Mouse (Mus musculus) left cerebral cortex, adult 9 months (tissue): ENCODE data around the gene 9430097D07Rik.
A peak's percentile ranks its signal among the peaks of the same experiment; 100 is the strongest.

Experiments used
- DNase-seq, 2 experiments: peaks; one replicate each; pipeline ENCODE4 v3.0.0; 2022; ENCODE audit warnings: low spot score in 2 of 2

The 9430097D07Rik gene

DNA sequence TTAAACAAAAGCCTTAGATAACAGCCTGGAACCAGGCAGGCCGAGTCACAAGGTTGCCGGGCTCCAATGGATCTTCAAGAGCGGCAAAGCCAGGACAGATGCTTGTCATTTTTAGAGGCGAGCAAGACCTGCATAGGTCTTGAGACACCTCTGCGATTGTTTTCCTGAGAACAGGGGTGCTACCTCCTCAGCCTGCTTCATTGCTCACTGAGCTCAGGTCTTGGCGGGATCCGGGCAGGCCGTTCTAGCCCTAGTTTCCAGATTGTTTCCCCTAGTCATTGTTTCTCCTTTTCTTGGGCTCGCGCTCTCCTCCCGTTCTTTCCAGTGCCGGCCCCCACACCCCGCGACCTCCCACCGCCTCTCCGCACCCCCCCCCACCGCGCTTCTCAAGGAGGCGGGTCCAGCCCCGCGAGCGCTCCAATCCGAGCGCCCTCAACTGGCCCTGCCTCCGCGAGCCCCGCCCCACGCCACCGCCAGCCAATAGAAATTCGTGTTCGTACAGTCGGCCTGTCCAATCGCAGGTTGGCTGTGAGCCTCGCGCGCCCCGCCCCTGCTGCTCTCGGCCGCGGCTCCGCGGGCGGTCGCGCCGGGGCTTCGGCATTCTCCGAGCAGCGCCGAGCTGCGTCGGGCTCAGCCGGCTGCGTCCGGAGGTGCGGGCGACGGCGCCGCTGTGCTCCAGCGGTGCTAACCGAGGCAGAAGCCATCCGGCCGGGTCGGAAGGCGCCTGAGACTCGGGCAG is 40.6 kb downstream of the 9430097D07Rik start, which contains the start of gene Fam102a:
Gene Fam102a, plus strand, starts transcription at position 600 of the 739 bp plus-strand sequence.
- DNase-seq: peak; percentile 94 to 98

- DNase-seq: no peak
Observed at GRCm38 (mm10) chr2:32534061-32534732, 41.3 kb downstream of the 9430097D07Rik start.

- no peak for DNase-seq
Observed at GRCm38 (mm10) chr2:32533163-32533562, 42.3 kb downstream of the 9430097D07Rik start.

DNA sequence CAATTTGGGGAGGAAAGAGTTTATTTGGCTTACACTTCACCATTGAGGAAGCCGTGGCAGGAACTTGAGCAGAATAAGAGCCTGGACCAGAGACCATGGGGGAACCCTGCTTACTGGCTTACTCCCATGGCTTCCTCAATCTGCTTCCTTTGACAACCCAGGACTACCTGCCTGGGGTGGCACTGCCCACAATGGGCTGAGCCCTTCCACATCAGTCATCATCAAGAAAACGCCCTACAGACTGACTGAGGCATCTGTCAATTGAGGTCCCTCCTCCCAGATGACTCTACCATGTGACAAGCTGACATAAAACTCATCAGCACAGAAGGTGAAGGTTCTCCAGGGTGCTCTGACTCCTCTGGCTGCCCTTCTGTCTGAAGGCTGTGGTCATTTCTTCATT is 45.0 kb downstream of the 9430097D07Rik start:
- no peak for DNase-seq

DNA sequence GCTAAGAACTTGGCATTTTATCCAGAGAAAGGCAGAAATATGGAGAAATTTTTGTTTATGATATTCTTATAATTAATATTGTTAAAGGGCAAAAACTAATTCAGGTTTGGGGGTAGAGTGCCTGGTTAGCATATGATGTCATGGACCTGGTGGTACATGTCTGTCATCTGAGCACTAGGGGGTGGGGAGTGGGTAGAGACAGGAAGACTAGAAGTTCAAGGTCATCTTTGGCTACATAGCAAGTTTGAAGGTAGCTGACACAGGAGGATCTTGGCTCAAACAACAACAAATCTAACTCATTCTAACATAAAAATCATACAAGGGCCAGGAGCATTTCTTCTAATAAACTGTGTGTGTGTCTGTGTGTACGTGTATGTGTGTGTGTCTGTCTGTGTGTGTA is 47.2 kb downstream of the 9430097D07Rik start:
- no peak for DNase-seq

DNA sequence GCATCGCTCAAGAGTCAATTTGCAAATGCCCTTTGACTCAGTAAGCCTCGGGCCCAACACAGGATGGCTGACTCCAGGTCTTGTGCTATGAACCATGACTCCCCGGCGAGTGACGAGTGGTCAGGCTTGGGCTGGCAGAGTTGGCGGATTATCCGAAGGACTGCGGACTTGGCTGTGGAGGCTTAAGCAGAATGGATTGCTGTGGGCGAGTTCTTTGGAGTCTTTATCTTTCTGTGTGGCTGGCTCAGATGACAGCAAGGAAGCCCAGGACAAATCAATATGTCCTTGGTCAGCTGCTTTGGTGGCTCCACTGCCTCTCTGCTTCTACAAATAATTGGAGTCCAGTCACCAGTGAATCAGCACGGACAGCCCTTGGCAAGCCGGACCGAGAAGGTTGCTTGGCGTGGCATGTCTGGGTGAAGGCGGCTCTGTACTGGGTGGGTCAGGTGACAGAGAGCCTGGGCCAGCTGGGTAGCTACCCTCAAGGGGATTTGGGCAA is 48.0 kb downstream of the 9430097D07Rik start:
- no peak for DNase-seq

DNA sequence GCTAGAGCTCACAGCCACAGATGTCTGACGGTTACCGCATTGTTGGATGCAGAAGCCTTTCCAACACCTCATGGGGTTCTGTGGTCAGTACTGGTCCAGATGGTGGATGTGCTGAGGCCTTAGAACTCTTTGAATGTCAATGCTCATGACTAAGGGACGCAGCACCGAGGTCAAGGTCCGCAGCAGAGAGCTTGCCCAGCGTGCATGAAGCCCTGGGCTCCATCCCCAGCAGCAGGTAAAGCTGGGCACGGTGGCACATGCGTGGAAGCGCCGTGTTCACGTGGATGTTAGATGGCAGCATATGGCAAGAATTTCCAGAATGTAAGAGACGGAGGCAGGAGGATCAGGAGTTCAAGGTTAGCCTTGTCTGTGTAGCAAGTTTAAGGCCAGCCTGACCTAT is 49.7 kb downstream of the 9430097D07Rik start:
- DNase-seq: no peak

DNA sequence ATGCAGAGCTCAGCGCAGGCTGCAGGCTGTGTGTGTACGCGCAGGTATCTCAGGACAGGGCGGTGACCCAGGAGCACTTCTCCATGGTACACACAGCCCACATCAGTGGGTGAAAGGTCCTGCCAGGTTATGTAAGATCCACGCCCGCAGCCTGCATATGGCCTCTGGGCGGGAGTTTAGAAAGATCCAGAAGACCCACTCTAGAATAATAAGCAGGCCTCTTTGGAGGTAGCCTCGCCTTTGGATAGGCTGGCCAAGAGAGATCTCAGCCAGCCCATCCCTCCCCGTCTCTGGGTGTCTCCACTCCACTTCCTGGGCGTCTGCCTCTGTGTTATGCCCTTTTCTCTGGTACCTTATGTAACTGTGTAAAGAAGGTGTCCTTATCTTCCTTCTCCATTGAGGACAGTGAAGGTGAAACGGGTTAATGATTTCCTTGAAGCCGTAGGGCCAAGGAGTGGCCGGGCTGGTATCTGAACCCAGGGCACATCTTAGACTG is 50.9 kb downstream of the 9430097D07Rik start:
- no peak for DNase-seq
